Mouse (Mus musculus): ENCODE measurements around the gene Gm21836. TPM values are rescaled to one million over a fixed set of nuclear protein-coding genes. Genes with fewer than 3 reads are reported as not detected.
"Not testable (repeated sequence)": the region's sequence is repeated elsewhere in the genome, so short reads cannot be mapped to it uniquely, and the experiment has no call there.

The Gm21836 gene
- not detected for polyA plus RNA-seq (2017; shearing (Covaris generic))

- ATAC-seq, result not testable (repeated sequence)
Measured at GRCm38 (mm10) chr9:124493693-124494092, at the start of gene Gm21836. Gm21836 (minus strand) TSS chr9:124493793.

- not testable (repeated sequence) for ATAC-seq
Measured at GRCm38 (mm10) chr9:124480361-124480980, 13.1 kb downstream of the Gm21836 start.

- no peak for ATAC-seq
Measured at GRCm38 (mm10) chr9:124478081-124478480, 15.5 kb downstream of the Gm21836 start.

GRCm38 (mm10) chr9:124476096-124476902 is 17.3 kb downstream of the Gm21836 start, which contains the start of gene Ppp2r3d:
Ppp2r3d (minus strand) TSS chr9:124476898.
- no peak for ATAC-seq

GRCm38 (mm10) chr9:124475689-124476088 is 17.9 kb downstream of the Gm21836 start:
- ATAC-seq, result no peak

- no peak for ATAC-seq
Measured at GRCm38 (mm10) chr9:124456572-124456971, 37.0 kb downstream of the Gm21836 start.

Other genes starting within 250 kb of the Gm21836 start
- gene 2010315B03Rik, start 181.1 kb downstream of the Gm21836 start, polyA plus RNA-seq (2017; shearing (Covaris generic)), result 10 to 100 TPM; 23.3 to 29.3 (median 26.4) TPM
- 10 to 100 TPM; 12.6 to 23.4 (median 13.9) TPM for gene Ppp2r3d, start 16.9 kb downstream of the Gm21836 start, polyA plus RNA-seq (2017; shearing (Covaris generic))